Comparison of ENCODE assay signal across 11 mouse cellular contexts in the genomic region with DNA sequence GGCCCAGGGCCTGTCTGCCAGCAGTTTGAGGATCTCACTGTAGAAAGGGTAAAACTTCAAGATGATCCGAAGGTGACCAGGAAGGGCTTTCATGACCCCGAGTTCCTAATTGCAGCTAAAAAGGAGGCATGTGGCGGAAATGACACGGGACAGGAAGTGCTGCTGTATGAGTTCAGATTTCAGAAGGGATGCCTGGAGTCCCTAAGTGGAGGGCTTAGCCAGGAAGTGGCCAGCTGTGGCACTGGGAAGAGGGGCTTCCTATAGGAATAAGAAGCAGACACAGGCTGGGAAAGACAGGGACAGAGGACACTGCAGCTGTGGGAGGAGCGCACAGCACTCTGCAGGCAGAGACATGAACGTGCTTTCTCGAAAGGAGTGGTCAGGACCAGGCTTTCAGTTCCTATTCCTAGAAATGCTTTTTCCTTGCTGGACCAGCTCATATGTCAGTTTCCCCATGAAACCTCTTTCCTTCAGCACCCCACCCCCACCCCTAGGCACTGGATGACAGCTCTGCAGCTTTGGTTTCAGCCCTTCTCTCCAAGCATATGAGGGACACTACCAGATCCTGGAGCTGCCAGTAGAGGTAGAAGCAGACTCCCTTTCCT. TPM values are rescaled to one million over a fixed set of nuclear protein-coding genes. Genes with fewer than 3 reads are reported as not detected.
A peak's percentile ranks its signal among the peaks of the same experiment; 100 is the strongest.
DNase-seq lines count a peak whose midpoint lies in the region; ATAC-seq and TF ChIP-seq lines count a peak whose summit lies in the region.
"Had no signal": no experiment of that assay in that cellular context is flagged by ENCODE, and none has a peak within 500 bp of the region (broad histone marks: within the 10 kb centered on the region; RNA-seq: fewer than 3 reads in every experiment).

No protein-coding gene starts in this region.

- no peak overlapping the region for H3K9ac ChIP-seq in kidney, embryonic 14.5 days (ENCODE audit: low read depth, low read length)
- no peak overlapping the region for H3K9ac ChIP-seq in intestine, embryonic 16.5 days (ENCODE audit: low read depth, low read length)
- no peak overlapping the region for H3K9ac ChIP-seq in forebrain, postnatal 0 days
- H3K9ac ChIP-seq: liver, embryonic 15.5 days had no signal

- H3K4me1 ChIP-seq in kidney, embryonic 14.5 days (ENCODE audit: control insufficient read depth, insufficient read depth, low read length), result peaks cover 15% of the 10 kb centered on the region
- H3K4me1 ChIP-seq in bone marrow macrophage, adult 2 months (ENCODE audit: control insufficient read depth, insufficient read depth, low read length), result peaks cover 28% of the 10 kb centered on the region
- peaks cover 26% of the 10 kb centered on the region for H3K4me1 ChIP-seq in intestine, embryonic 16.5 days (ENCODE audit: control insufficient read depth, insufficient read depth, low read length)
- H3K4me1 ChIP-seq in forebrain, postnatal 0 days (ENCODE audit: insufficient read depth), result no peaks in the 10 kb centered on the region

- 50% methylated on average over 7 of the region's 7 CpGs for WGBS in kidney, embryonic 14.5 days
- 49% methylated on average over 7 of the region's 7 CpGs for WGBS in intestine, embryonic 16.5 days
- WGBS in forebrain, postnatal 0 days, result 79% methylated on average over 7 of the region's 7 CpGs

- peak; percentile 48 for DNase-seq in cerebellum, adult 9-10 months
- no peak for DNase-seq in cerebellum, adult 9-11 months
- DNase-seq in kidney, adult 11 months, result no peak
- DNase-seq in right cerebral cortex, adult 18-20 months, result no peak
- no peak for DNase-seq in forebrain, postnatal 0 days
- DNase-seq: adrenal gland, postnatal 14 days had no signal

- TF ChIP-seq POLR2A in bone marrow macrophage, adult 2 months (IDR thresholded peaks at IDR 0.05; ENCODE audit: borderline replicate concordance, low read depth, low read length), result no peak

- no peaks in the 10 kb centered on the region for H3K36me3 ChIP-seq in kidney, embryonic 14.5 days (ENCODE audit: control insufficient read depth, insufficient read depth, low read length)
- no peaks in the 10 kb centered on the region for H3K36me3 ChIP-seq in intestine, embryonic 16.5 days (ENCODE audit: control insufficient read depth, insufficient read depth, low read length)
- no peaks in the 10 kb centered on the region for H3K36me3 ChIP-seq in forebrain, postnatal 0 days (ENCODE audit: insufficient read depth)
- H3K36me3 ChIP-seq: liver, embryonic 15.5 days had no signal

- TF ChIP-seq CTCF in bone marrow macrophage, adult 2 months (IDR thresholded peaks at IDR 0.05; ENCODE audit: low read depth, low read length), result no peak
- TF ChIP-seq CTCF in forebrain, postnatal 0 days (IDR thresholded peaks at IDR 0.05; ENCODE audit: low read depth), result no peak

- H3K27ac ChIP-seq in kidney, embryonic 14.5 days (ENCODE audit: low read depth, low read length), result peak overlapping the region; percentile 12; the same call in 1 of the 2 replicates
- peak overlapping the region; percentile 65 for H3K27ac ChIP-seq in bone marrow macrophage, adult 2 months (ENCODE audit: insufficient read depth, low read depth, low read length)
- H3K27ac ChIP-seq in intestine, embryonic 16.5 days (ENCODE audit: low read length), result peak overlapping the region; percentile 62
- no peak overlapping the region for H3K27ac ChIP-seq in forebrain, postnatal 0 days (ENCODE audit: low read depth, low read length)
- H3K27ac ChIP-seq: liver, embryonic 15.5 days had no signal

- no peak overlapping the region for H3K4me2 ChIP-seq in kidney, embryonic 14.5 days (replicated peaks; ENCODE audit: low read depth, low read length)
- no peak overlapping the region for H3K4me2 ChIP-seq in intestine, embryonic 16.5 days (ENCODE audit: low read depth, low read length)
- no peak overlapping the region for H3K4me2 ChIP-seq in forebrain, postnatal 0 days (ENCODE audit: low read depth)
- H3K4me2 ChIP-seq: liver, embryonic 15.5 days had no signal

- no peaks in the 10 kb centered on the region for H3K27me3 ChIP-seq in kidney, embryonic 14.5 days (ENCODE audit: control insufficient read depth, insufficient read depth, low read length)
- no peaks in the 10 kb centered on the region for H3K27me3 ChIP-seq in intestine, embryonic 16.5 days (replicated peaks; ENCODE audit: control insufficient read depth, insufficient read depth, low read length)
- no peaks in the 10 kb centered on the region for H3K27me3 ChIP-seq in forebrain, postnatal 0 days (ENCODE audit: insufficient read depth, low read length)
- H3K27me3 ChIP-seq: liver, embryonic 15.5 days had no signal

- no peaks in the 10 kb centered on the region for H3K9me3 ChIP-seq in kidney, embryonic 14.5 days (ENCODE audit: control insufficient read depth, low read length)
- H3K9me3 ChIP-seq in intestine, embryonic 16.5 days (ENCODE audit: control insufficient read depth, low read length), result no peaks in the 10 kb centered on the region
- no peaks in the 10 kb centered on the region for H3K9me3 ChIP-seq in forebrain, postnatal 0 days (ENCODE audit: low read length)
- H3K9me3 ChIP-seq: liver, embryonic 15.5 days had no signal

- H3K4me3 ChIP-seq in kidney, embryonic 14.5 days (ENCODE audit: low read length), result no peak overlapping the region
- no peak overlapping the region; the same call in 1 of the 2 replicates for H3K4me3 ChIP-seq in bone marrow macrophage, adult 2 months (ENCODE audit: insufficient read depth, low read length)
- H3K4me3 ChIP-seq in intestine, embryonic 16.5 days (ENCODE audit: low read length), result no peak overlapping the region
- no peak overlapping the region for H3K4me3 ChIP-seq in forebrain, postnatal 0 days (ENCODE audit: low read depth, low read length)
- H3K4me3 ChIP-seq: liver, embryonic 15.5 days; myocyte had no signal

- ATAC-seq in kidney, embryonic 14.5 days (ENCODE audit: low FRiP score, low TSS enrichment), result no peak
- ATAC-seq in intestine, embryonic 16.5 days, result peak; percentile 37
- ATAC-seq in forebrain, postnatal 0 days, result no peak

RNA-seq across cellular contexts. Expression of a gene that starts 58.7 kb away (rescaled TPM):
- 36.4 and 44.7 TPM in 2 replicates for polyA plus RNA-seq in kidney, embryonic 14.5 days (2014; fragmentation: Nextera tagmentation; extraction: Ambion mirVana)
- polyA plus RNA-seq in bone marrow macrophage, adult 2 months (2012; ENCODE audit: insufficient read depth, insufficient read length, missing spikeins), result not detected in 2 replicates
- polyA plus RNA-seq in intestine, embryonic 16.5 days (2015; fragmentation: Nextera tagmentation; extraction: Ambion mirVana), result 31.5 and 37.6 TPM in 2 replicates
- 7.7 and 8.4 TPM in 2 replicates for total RNA-seq in forebrain, postnatal 0 days (2014; rRNA removed)
- polyA plus RNA-seq in forebrain, postnatal 0 days (2015; fragmentation: Nextera tagmentation; extraction: Ambion mirVana), result 37.3 and 43.5 TPM in 2 replicates

Comparison
In these comparisons a context has a peak if more than half of its experiments do, and no peak if none do; other contexts are left out.
1. RNA of a gene that starts 58.7 kb away (polyA plus RNA-seq): 36.4 to 44.7 TPM in kidney, embryonic 14.5 days, 31.5 to 37.6 TPM in intestine, embryonic 16.5 days and 37.3 to 43.5 TPM in forebrain, postnatal 0 days; not detected in bone marrow macrophage, adult 2 months; every median in the first group is over 10 times any median in the second.